Mouse (Mus musculus) myocyte (in vitro differentiated cells): Measurements from ENCODE around the gene Srsf9.
"Not testable (repeated sequence)": the region's sequence is repeated elsewhere in the genome, so short reads cannot be mapped to it uniquely, and the experiment has no call there.

Experiments
- CEBPB ChIP-seq: IDR thresholded peaks from 2 replicates; pipeline ENCODE4 v1.6.1; 2011; ENCODE audit warnings: mild to moderate bottlenecking, moderate library complexity; ENCODE audit not compliant: poor library complexity, insufficient read depth, severe bottlenecking
- E2F4 ChIP-seq: IDR thresholded peaks from one replicate; pipeline ENCODE4 v1.6.1; 2011; ENCODE audit warnings: mild to moderate bottlenecking, control low read depth, moderate library complexity; ENCODE audit not compliant: insufficient read depth
- MAX ChIP-seq: IDR thresholded peaks from one replicate; pipeline ENCODE4 v1.6.1; 2011; ENCODE audit warnings: low read depth, mild to moderate bottlenecking, control low read depth
- MYOG ChIP-seq, 3 experiments: IDR thresholded peaks; one replicate each; pipeline ENCODE4 v1.6.1; 2011; ENCODE audit warnings: control low read depth in 2 of 3, low read depth in 2 of 3, mild to moderate bottlenecking in 2 of 3; ENCODE audit not compliant: insufficient read length in 2 of 3, control insufficient read depth in 1 of 3, insufficient read depth in 1 of 3
- POLR2A ChIP-seq: IDR thresholded peaks from one replicate; pipeline ENCODE4 v1.6.1; 2011; ENCODE audit warnings: low read depth, mild to moderate bottlenecking, control low read depth, moderate library complexity; ENCODE audit not compliant: insufficient read length
- POLR2AphosphoS2 ChIP-seq: IDR thresholded peaks from one replicate; pipeline ENCODE4 v1.6.1; 2011; ENCODE audit warnings: low read depth, control low read depth; ENCODE audit not compliant: insufficient read length
- REST ChIP-seq: IDR thresholded peaks from one replicate; pipeline ENCODE4 v1.6.1; 2011; ENCODE audit warnings: mild to moderate bottlenecking, control low read depth, moderate library complexity; ENCODE audit not compliant: insufficient read depth, insufficient read length
- USF1 ChIP-seq: IDR thresholded peaks from one replicate; pipeline ENCODE4 v1.6.1; 2011; ENCODE audit warnings: low read depth, mild to moderate bottlenecking, control low read depth, moderate library complexity

DNA sequence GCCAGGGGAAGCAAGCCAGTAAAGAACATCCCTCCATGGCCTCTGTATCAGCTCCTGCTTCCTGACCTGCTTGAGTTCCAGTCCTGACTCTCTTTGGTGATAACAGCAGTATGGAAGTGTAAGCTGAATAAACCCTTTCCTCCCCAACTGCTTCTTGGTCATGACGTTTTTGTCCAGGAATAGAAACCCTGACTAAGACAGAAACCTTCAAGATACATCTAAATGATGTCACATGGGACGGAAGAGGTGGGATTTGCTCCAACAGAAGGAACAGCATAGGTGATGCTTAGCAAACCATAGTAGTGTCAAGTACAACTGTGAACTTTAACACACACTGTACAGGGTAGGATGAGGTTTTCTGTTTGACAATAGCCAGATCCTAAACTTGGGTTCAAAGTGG is 51.9 kb downstream of the Srsf9 start:
- not testable (repeated sequence) for TF ChIP-seq CEBPB; POLR2A; MAX; E2F4; USF1; MYOG (IDR thresholded peaks at IDR 0.05; ENCODE audit: control insufficient read depth in 1 of 3, insufficient read depth in 1 of 3, insufficient read length in 2 of 3, low read depth in 2 of 3); POLR2AphosphoS2; REST
